Mouse (Mus musculus): Measurements from ENCODE around the gene Znhit3. TPM values are rescaled to one million over a fixed set of nuclear protein-coding genes. Genes with fewer than 3 reads are reported as not detected.

Gene Znhit3
- total and polyA plus RNA-seq, 3 experiments, result 49.6 to 76.1 TPM; not detected in 1

GRCm38 (mm10) chr11:84960780-84961179 lies 44.6 kb upstream of the Znhit3 start:
- Histone ChIP-seq H3K27ac (ENCODE audit: control insufficient read depth, low read depth, low read length) (no peak overlapping the region), H3K27me3 (ENCODE audit: control insufficient read depth in 1 of 2, insufficient read depth in 2 of 2, low read length in 2 of 2) (peaks cover 1 to 2% of the 10 kb centered on the region in 2 experiments; a peak in 1 of 4 replicates), H3K79me2 (ENCODE audit: control insufficient read depth, insufficient read depth, low read length, poor library complexity) (no peaks in the 10 kb centered on the region), H3K9ac (ENCODE audit: control insufficient read depth, low read depth, low read length, poor library complexity, severe bottlenecking) (no peak overlapping the region), H3K9me3 (replicated peaks; ENCODE audit: insufficient read depth, low read length) (no peaks in the 10 kb centered on the region), H3K4me1 (ENCODE audit: control insufficient read depth in 1 of 2, insufficient read depth in 2 of 2, low read length in 2 of 2) (no peaks in the 10 kb centered on the region), H3K36me3 (ENCODE audit: control insufficient read depth in 1 of 2, insufficient read depth in 2 of 2, low read length in 2 of 2) (no peaks in the 10 kb centered on the region), H3K4me3 (ENCODE audit: control insufficient read depth in 1 of 2, insufficient read depth in 1 of 2, low read depth in 2 of 2, low read length in 2 of 2) (no peak overlapping the region)
- DNase-seq (ENCODE audit: low read depth, low spot score), result no peak
- TF ChIP-seq MAZ (IDR thresholded peaks at IDR 0.05; ENCODE audit: low read depth, low read length), result no peak
- TF ChIP-seq GATA1 (IDR thresholded peaks at IDR 0.05; ENCODE audit: low read depth, low read length), result no peak
- no peak for TF ChIP-seq ZMIZ1 (IDR thresholded peaks at IDR 0.05; ENCODE audit: low read depth, low read length)
- TF ChIP-seq POLR2AphosphoS5 (IDR thresholded peaks at IDR 0.05; ENCODE audit: borderline replicate concordance, low read depth, low read length), result no peak
- no peak for TF ChIP-seq UBTF (IDR thresholded peaks at IDR 0.05; ENCODE audit: borderline replicate concordance, insufficient read depth, low read depth, low read length)
- no peak for TF ChIP-seq POLR2AphosphoS2 (IDR thresholded peaks at IDR 0.05; ENCODE audit: low read length)
- no peak for TF ChIP-seq NELFE (IDR thresholded peaks at IDR 0.05; ENCODE audit: low read depth, low read length)
- no peak for TF ChIP-seq RAD21 (IDR thresholded peaks at IDR 0.05; ENCODE audit: low read depth, low read length)
- no peak for TF ChIP-seq GABPA (IDR thresholded peaks at IDR 0.05; ENCODE audit: low read depth, low read length)
- TF ChIP-seq JUND (IDR thresholded peaks at IDR 0.05; ENCODE audit: low read depth, low read length), result no peak
- TF ChIP-seq MXI1 (IDR thresholded peaks at IDR 0.05; ENCODE audit: low read depth, low read length), result no peak
- TF ChIP-seq ZKSCAN1 (IDR thresholded peaks at IDR 0.05; ENCODE audit: low read depth, low read length), result no peak
- TF ChIP-seq CHD2 (IDR thresholded peaks at IDR 0.05; ENCODE audit: low read length), result no peak
- no peak for TF ChIP-seq CTCF (IDR thresholded peaks at IDR 0.05 in 2 of 3, conservative IDR thresholded peaks at IDR 0.05 in 1 of 3; ENCODE audit: control insufficient read depth in 1 of 3, insufficient read depth in 1 of 3, low read depth in 2 of 3, low read length in 3 of 3, poor library complexity in 1 of 3, severe bottlenecking in 1 of 3)
- no peak for TF ChIP-seq NRF1 (IDR thresholded peaks at IDR 0.05; ENCODE audit: insufficient read depth, low read depth, low read length, poor library complexity, severe bottlenecking)
- TF ChIP-seq E2F4 (IDR thresholded peaks at IDR 0.05; ENCODE audit: borderline replicate concordance, low read depth, low read length), result no peak
- TF ChIP-seq EP300 (IDR thresholded peaks at IDR 0.05; ENCODE audit: low read depth in 1 of 2, low read length in 2 of 2), result no peak
- TF ChIP-seq RCOR1 (IDR thresholded peaks at IDR 0.05; ENCODE audit: low read depth, low read length), result no peak
- TF ChIP-seq USF2 (IDR thresholded peaks at IDR 0.05; ENCODE audit: borderline replicate concordance in 1 of 2, insufficient read depth in 1 of 2, low read depth in 1 of 2, low read length in 2 of 2), result no peak

- Histone ChIP-seq H3K9me3 (replicated peaks; ENCODE audit: insufficient read depth, low read length) (no peaks in the 10 kb centered on the region), H3K4me3 (ENCODE audit: control insufficient read depth in 1 of 2, insufficient read depth in 1 of 2, low read depth in 2 of 2, low read length in 2 of 2) (no peak overlapping the region), H3K79me2 (ENCODE audit: control insufficient read depth, insufficient read depth, low read length, poor library complexity) (no peaks in the 10 kb centered on the region), H3K9ac (ENCODE audit: control insufficient read depth, low read depth, low read length, poor library complexity, severe bottlenecking) (no peak overlapping the region), H3K4me1 (ENCODE audit: control insufficient read depth in 1 of 2, insufficient read depth in 2 of 2, low read length in 2 of 2) (no peaks in the 10 kb centered on the region), H3K36me3 (ENCODE audit: control insufficient read depth in 1 of 2, insufficient read depth in 2 of 2, low read length in 2 of 2) (no peaks in the 10 kb centered on the region), H3K27me3 (ENCODE audit: control insufficient read depth in 1 of 2, insufficient read depth in 2 of 2, low read length in 2 of 2) (peaks cover 2 to 3% of the 10 kb centered on the region in 2 experiments; a peak in 2 of 4 replicates), H3K27ac (ENCODE audit: control insufficient read depth, low read depth, low read length) (no peak overlapping the region)
- no peak for TF ChIP-seq POLR2AphosphoS5 (IDR thresholded peaks at IDR 0.05; ENCODE audit: borderline replicate concordance, low read depth, low read length)
- TF ChIP-seq ZNF384 (IDR thresholded peaks at IDR 0.05; ENCODE audit: low read depth, low read length), result no peak
- TF ChIP-seq ETS1 (IDR thresholded peaks at IDR 0.05; ENCODE audit: low read depth, low read length), result no peak
- TF ChIP-seq MYC (IDR thresholded peaks at IDR 0.05; ENCODE audit: low read depth, low read length), result no peak
- no peak for TF ChIP-seq USF2 (IDR thresholded peaks at IDR 0.05; ENCODE audit: borderline replicate concordance in 1 of 2, insufficient read depth in 1 of 2, low read depth in 1 of 2, low read length in 2 of 2)
- TF ChIP-seq BHLHE40 (IDR thresholded peaks at IDR 0.05; ENCODE audit: borderline replicate concordance, low read depth, low read length), result no peak
- TF ChIP-seq GABPA (IDR thresholded peaks at IDR 0.05; ENCODE audit: low read depth, low read length), result no peak
- TF ChIP-seq TCF12 (IDR thresholded peaks at IDR 0.05; ENCODE audit: low read depth, low read length), result no peak
- TF ChIP-seq ELF1 (IDR thresholded peaks at IDR 0.05; ENCODE audit: low read depth, low read length), result no peak
- TF ChIP-seq CTCF (IDR thresholded peaks at IDR 0.05 in 2 of 3, conservative IDR thresholded peaks at IDR 0.05 in 1 of 3; ENCODE audit: control insufficient read depth in 1 of 3, insufficient read depth in 1 of 3, low read depth in 2 of 3, low read length in 3 of 3, poor library complexity in 1 of 3, severe bottlenecking in 1 of 3), result no peak
- no peak for TF ChIP-seq NELFE (IDR thresholded peaks at IDR 0.05; ENCODE audit: low read depth, low read length)
- no peak for TF ChIP-seq KAT2A (conservative IDR thresholded peaks at IDR 0.05; ENCODE audit: low read depth, low read length)
- no peak for TF ChIP-seq TAL1 (IDR thresholded peaks at IDR 0.05; ENCODE audit: low read length)
- DNase-seq (ENCODE audit: low read depth, low spot score), result no peak
Observed at GRCm38 (mm10) chr11:84960291-84960690, 44.1 kb upstream of the Znhit3 start.

All from MEL (cell line).